Mouse (Mus musculus) bone marrow macrophage, adult 2 months (primary cell): ENCODE results near the gene Tarbp2. TPM values are rescaled to one million over a fixed set of nuclear protein-coding genes. Genes with fewer than 3 reads are reported as not detected.

ENCODE experiments used
- H3K27ac ChIP-seq: 2 replicates; pipeline ENCODE4 v1.5.1; 2012; ENCODE audit warnings: low read depth, low read length; ENCODE audit not compliant: insufficient read depth
- H3K4me1 ChIP-seq: 2 replicates; pipeline ENCODE4 v1.6.1; 2012; ENCODE audit warnings: low read length; ENCODE audit not compliant: control insufficient read depth, insufficient read depth
- H3K4me3 ChIP-seq: 2 replicates; pipeline ENCODE4 v1.5.1; 2012; ENCODE audit warnings: mild to moderate bottlenecking, low read length, moderate library complexity; ENCODE audit not compliant: insufficient read depth
- CTCF ChIP-seq: IDR thresholded peaks from 2 replicates; pipeline ENCODE4 v1.5.1; 2012; ENCODE audit warnings: low read depth, mild to moderate bottlenecking, low read length, moderate library complexity
- POLR2A ChIP-seq: IDR thresholded peaks from 2 replicates; pipeline ENCODE4 v1.6.1; 2012; ENCODE audit warnings: mild to moderate bottlenecking, low read depth, low read length, borderline replicate concordance
- polyA plus RNA-seq: library from polyadenylated mRNA; stranded (reverse); fragments of >200 nt; gene quantifications from 2 replicates; pipeline ENCODE4 v1.2.4, GENCODE M21; 2012; ENCODE audit not compliant: missing spikeins, insufficient read depth, insufficient read length

Tarbp2 gene
- polyA plus RNA-seq, 1 experiment = 24.9 TPM

GRCm38 (mm10) chr15:102572081-102572480 lies 54.1 kb downstream of the Tarbp2 start:
- Histone ChIP-seq H3K4me3 (no peak overlapping the region), H3K4me1 (no peaks in the 10 kb centered on the region), H3K27ac (no peak overlapping the region)
- TF ChIP-seq CTCF (no peak), POLR2A (no peak)

Other genes starting within 250 kb of the Tarbp2 start
- not detected in 2 replicates for gene Gm9918, start 247.6 kb upstream of the Tarbp2 start, polyA plus RNA-seq
- 71.6 and 78.4 TPM in 2 replicates for gene Mfsd5, start 238.7 kb upstream of the Tarbp2 start, polyA plus RNA-seq
- gene Espl1, start 221.9 kb upstream of the Tarbp2 start, polyA plus RNA-seq = 15.6 and 17.9 TPM in 2 replicates
- 542 and 550 TPM in 2 replicates for gene Pfdn5, start 192.1 kb upstream of the Tarbp2 start, polyA plus RNA-seq
- gene Myg1, start 186.5 kb upstream of the Tarbp2 start, polyA plus RNA-seq = 41.5 and 46.2 TPM in 2 replicates
- gene Aaas, start 167.4 kb upstream of the Tarbp2 start, polyA plus RNA-seq = 35.7 and 39.7 TPM in 2 replicates
- 0.25 TPM in 1 of 2 replicates, not detected in the other for gene Sp7, start 151.0 kb upstream of the Tarbp2 start, polyA plus RNA-seq
- gene Sp1, start 112.0 kb upstream of the Tarbp2 start, polyA plus RNA-seq = 43.8 and 47.0 TPM in 2 replicates
- not detected in 2 replicates for gene Amhr2, start 72.8 kb upstream of the Tarbp2 start, polyA plus RNA-seq
- 372 and 379 TPM in 2 replicates for gene Prr13, start 59.2 kb upstream of the Tarbp2 start, polyA plus RNA-seq
- 724 and 763 TPM in 2 replicates for gene Pcbp2, start 47.7 kb upstream of the Tarbp2 start, polyA plus RNA-seq
- not detected in 2 replicates for gene Gm10337, start 14.5 kb upstream of the Tarbp2 start, polyA plus RNA-seq
- 17.4 and 17.5 TPM in 2 replicates for gene Map3k12, start 1.1 kb upstream of the Tarbp2 start, polyA plus RNA-seq
- 7.3 and 9.1 TPM in 2 replicates for gene Npff, start 6.8 kb downstream of the Tarbp2 start, polyA plus RNA-seq
- not detected in 2 replicates for gene Gm28047, start 106.9 kb downstream of the Tarbp2 start, polyA plus RNA-seq
- 95.4 and 102 TPM in 2 replicates for gene Atf7, start 107.3 kb downstream of the Tarbp2 start, polyA plus RNA-seq
- 134 and 175 TPM in 2 replicates for gene Atp5g2, start 154.2 kb downstream of the Tarbp2 start, polyA plus RNA-seq
- gene Calcoco1, start 204.0 kb downstream of the Tarbp2 start, polyA plus RNA-seq = 71.0 and 72.9 TPM in 2 replicates